In the genomic region with DNA sequence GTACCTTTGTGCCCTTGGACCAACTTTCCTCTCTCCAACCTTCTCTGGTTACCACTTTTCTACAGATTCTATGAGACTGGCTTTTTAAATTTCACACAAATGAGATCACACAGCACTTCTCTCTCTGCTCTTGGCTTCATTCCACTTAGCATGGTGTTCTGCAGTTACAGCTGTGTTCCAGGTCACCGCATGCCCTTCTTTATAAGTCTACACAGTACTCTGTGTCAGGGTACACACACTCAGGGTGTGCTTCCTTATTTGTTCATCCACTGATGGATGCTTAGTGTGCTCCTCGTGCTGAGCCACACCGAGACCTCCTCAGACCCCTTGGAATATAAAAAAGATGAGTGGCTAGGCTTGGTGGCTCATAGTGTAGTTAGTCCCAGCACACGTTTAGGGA, we compare ENCODE assay signal across 14 mouse cellular contexts.
"Had no signal": no experiment of that assay in that cellular context is flagged by ENCODE, and none has a peak within 500 bp of the region (broad histone marks: within the 10 kb centered on the region; RNA-seq: fewer than 3 reads in every experiment).

No protein-coding gene starts in this region.

- H3K27me3 ChIP-seq: lung, embryonic 15.5 days; midbrain, embryonic 15.5 days; neural tube, embryonic 13.5 days had no signal

- H3K4me3 ChIP-seq: limb, embryonic 15.5 days; lung, embryonic 15.5 days; midbrain, embryonic 10.5 days; midbrain, embryonic 15.5 days; neural tube, embryonic 13.5 days had no signal

- ATAC-seq: intestine, postnatal 0 days; midbrain, embryonic 15.5 days had no signal

- H3K4me2 ChIP-seq: limb, embryonic 15.5 days; lung, embryonic 15.5 days; midbrain, embryonic 15.5 days; neural tube, embryonic 13.5 days had no signal

- H3K9me3 ChIP-seq: limb, embryonic 15.5 days; lung, embryonic 15.5 days; midbrain, embryonic 10.5 days; midbrain, embryonic 15.5 days; neural tube, embryonic 13.5 days had no signal

- H3K36me3 ChIP-seq: limb, embryonic 15.5 days; lung, embryonic 15.5 days; midbrain, embryonic 10.5 days; midbrain, embryonic 15.5 days; neural tube, embryonic 13.5 days had no signal

- H3K27ac ChIP-seq: limb, embryonic 15.5 days; lung, embryonic 15.5 days; midbrain, embryonic 10.5 days; neural tube, embryonic 13.5 days had no signal

- DNase-seq: kidney, adult 8-10 months; kidney, postnatal 25 days; layer of hippocampus, adult 9-11 months; layer of hippocampus, postnatal 36 days; retina, postnatal 1 day; right cerebral cortex, postnatal 4 days; thymus, adult 18-20 months; thymus, postnatal 14 days had no signal

- H3K9ac ChIP-seq: limb, embryonic 15.5 days; lung, embryonic 15.5 days; midbrain, embryonic 15.5 days; neural tube, embryonic 13.5 days had no signal
